Mouse (Mus musculus) liver, embryonic 13.5 days (tissue): ENCODE results near the gene Camk2b. TPM values are rescaled to one million over a fixed set of nuclear protein-coding genes. Genes with fewer than 3 reads are reported as not detected.

Experiments
- ATAC-seq: fragments of 200-750 bp; cut with Nextera tagmentation; 2 replicates; pipeline ENCODE4 v1.8.0; 2017; ENCODE audit warnings: low read depth, mild to moderate bottlenecking, moderate number of reproducible peaks, moderate library complexity
- DNase-seq: peaks from one replicate; pipeline ENCODE4 v3.0.0; 2022
- H3K27ac ChIP-seq: fragments of 300-500 bp; sonication (generic); 2 replicates; pipeline ENCODE4 v1.5.1; 2015; ENCODE audit warnings: moderate library complexity, mild to moderate bottlenecking, inconsistent platforms
- H3K27me3 ChIP-seq: fragments of 300-500 bp; sonication (generic); 2 replicates; pipeline ENCODE4 v1.6.1; 2015; ENCODE audit warnings: mild to moderate bottlenecking, inconsistent platforms
- H3K36me3 ChIP-seq: fragments of 300-500 bp; sonication (generic); 2 replicates; pipeline ENCODE4 v1.6.1; 2015; ENCODE audit warnings: mild to moderate bottlenecking, inconsistent platforms
- H3K4me1 ChIP-seq: fragments of 300-500 bp; sonication (generic); replicated peaks from 2 replicates; pipeline ENCODE4 v1.6.1; 2015; ENCODE audit warnings: inconsistent platforms
- H3K4me2 ChIP-seq: fragments of 300-500 bp; sonication (generic); 2 replicates; pipeline ENCODE4 v1.6.1; 2015; ENCODE audit warnings: inconsistent platforms, mild to moderate bottlenecking, moderate library complexity
- H3K4me3 ChIP-seq: fragments of 300-500 bp; sonication (generic); replicated peaks from 2 replicates; pipeline ENCODE4 v1.5.1; 2015; ENCODE audit warnings: mild to moderate bottlenecking, inconsistent platforms
- H3K9ac ChIP-seq: fragments of 300-500 bp; sonication (generic); 2 replicates; pipeline ENCODE4 v1.6.1; 2015; ENCODE audit warnings: mild to moderate bottlenecking, inconsistent platforms
- H3K9me3 ChIP-seq: fragments of 300-500 bp; sonication (generic); replicated peaks from 2 replicates; pipeline ENCODE4 v1.6.1; 2016; ENCODE audit warnings: inconsistent platforms
- WGBS: fragments of 180-500 bp; shearing (Covaris S2); methylation state at CpG from one replicate; pipeline ENCODE4 v1.1.7; 2015; ENCODE audit not compliant: insufficient replicate concordance; 5-methylcytosine and 5-hydroxymethylcytosine counted together
- polyA plus RNA-seq: library from polyadenylated mRNA; unstranded; fragments of >200 nt; fragmentation: Nextera tagmentation; extraction: Ambion mirVana; gene quantifications from 2 replicates; pipeline ENCODE4 v1.2.1, GENCODE M21; 2015

Gene Camk2b
- polyA plus RNA-seq, 1 experiment from 2014 or later: 0.35 TPM

DNA sequence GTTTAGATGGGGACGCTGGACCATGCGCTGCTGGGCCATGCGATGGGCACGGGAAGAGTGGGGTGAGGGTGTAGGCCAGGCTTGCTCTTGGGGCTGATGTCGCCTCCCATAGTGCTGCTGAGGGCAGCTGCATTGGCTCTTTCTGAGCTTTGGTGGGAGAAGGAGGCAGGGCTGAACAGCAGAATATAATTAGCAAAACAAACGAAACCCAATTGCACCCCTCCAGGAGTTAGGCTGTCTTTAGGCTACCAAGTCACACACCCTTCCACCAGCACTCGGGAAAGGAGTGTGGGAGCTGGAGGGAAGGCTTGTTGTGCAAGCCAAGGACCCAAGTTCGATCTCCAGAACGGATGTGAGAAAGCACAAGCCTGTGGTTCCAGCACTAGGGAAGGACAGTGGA is 998 bp upstream of the Camk2b start:
- Histone ChIP-seq H3K4me3 (no peak overlapping the region), H3K27me3 (peaks cover 84% of the 10 kb centered on the region)
- ATAC-seq: no peak

DNA sequence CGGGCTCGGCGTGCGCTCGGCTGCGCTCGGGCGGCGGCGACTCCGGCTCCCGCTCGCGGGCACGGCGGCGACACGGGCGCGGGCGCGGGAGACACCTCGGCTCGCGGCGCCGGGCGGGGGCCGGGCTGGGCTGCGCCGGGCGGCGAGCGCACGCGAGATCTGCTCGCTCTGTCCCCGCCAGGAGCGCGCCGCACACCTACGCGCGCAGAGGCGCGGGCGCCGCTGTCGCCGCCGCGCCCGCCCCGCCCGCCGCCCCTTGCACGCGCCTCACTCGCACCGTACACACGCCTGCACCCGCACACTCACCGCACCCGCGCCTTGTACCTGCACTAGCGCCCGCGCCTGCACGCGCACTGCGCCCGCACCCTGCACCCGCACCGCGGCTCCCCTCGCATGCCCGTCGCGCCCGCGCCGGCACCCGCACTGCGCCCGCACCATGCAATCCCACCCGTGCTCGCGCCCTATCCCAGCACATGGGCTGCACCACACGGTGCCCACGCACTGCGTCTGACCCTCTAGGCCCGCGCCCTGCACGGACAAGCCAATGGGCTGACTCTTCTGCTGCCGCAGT is 526 bp downstream of the Camk2b start:
- Histone ChIP-seq H3K4me3 (peak overlapping the region; percentile 48), H3K36me3 (no peaks in the 10 kb centered on the region), H3K27ac (no peak overlapping the region), H3K27me3 (peaks cover 85% of the 10 kb centered on the region), H3K4me2 (peak overlapping the region; percentile 64), H3K9me3 (no peaks in the 10 kb centered on the region), H3K9ac (no peak overlapping the region), H3K4me1 (peaks cover 8% of the 10 kb centered on the region)
- WGBS: 1% methylated on average over 48 of the region's 95 CpGs
- DNase-seq (no peak), ATAC-seq (no peak)

More for the DNA sequence above, 998 bp upstream of the Camk2b start:
- Histone ChIP-seq H3K9ac (no peak overlapping the region), H3K4me1 (peaks cover 8% of the 10 kb centered on the region), H3K36me3 (no peaks in the 10 kb centered on the region), H3K4me2 (no peak overlapping the region), H3K27ac (no peak overlapping the region), H3K9me3 (no peaks in the 10 kb centered on the region)
- no peak for DNase-seq
- 40% methylated on average over 9 of the region's 9 CpGs for WGBS

DNA sequence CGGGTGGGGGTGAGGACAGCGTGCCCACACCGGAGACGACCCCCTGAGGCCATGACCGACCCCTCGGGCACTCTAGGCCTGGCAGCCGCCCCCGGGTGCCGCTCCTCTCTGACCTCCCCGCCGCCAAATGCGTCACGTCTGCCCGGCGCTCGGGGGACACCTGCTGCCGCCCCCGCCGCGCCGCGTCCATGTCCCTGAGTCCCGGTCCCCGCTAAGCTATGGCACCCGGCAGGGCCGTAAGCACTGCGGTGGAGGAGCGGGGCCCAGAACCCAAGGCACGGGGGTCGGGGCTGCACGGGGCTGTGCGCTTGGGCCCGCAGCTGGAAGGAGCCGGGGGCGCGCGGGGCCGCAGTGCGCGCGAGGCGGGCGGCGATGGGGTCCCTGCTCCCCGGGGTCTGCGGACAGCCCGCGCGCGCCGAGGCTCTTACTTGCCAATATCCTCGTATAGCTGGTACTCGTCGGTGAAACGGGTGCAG is 1.1 kb downstream of the Camk2b start:
- H3K27me3 ChIP-seq: peaks cover 83% of the 10 kb centered on the region
- peak overlapping the region; percentile 48 for H3K4me3 ChIP-seq
- no peak for ATAC-seq
- H3K4me2 ChIP-seq: peak overlapping the region; percentile 64
- H3K4me1 ChIP-seq: peaks cover 8% of the 10 kb centered on the region
- H3K27ac ChIP-seq: no peak overlapping the region
- 2% methylated on average over 52 of the region's 55 CpGs for WGBS
- H3K36me3 ChIP-seq: no peaks in the 10 kb centered on the region
- H3K9me3 ChIP-seq: no peaks in the 10 kb centered on the region
- no peak overlapping the region for H3K9ac ChIP-seq
- DNase-seq: no peak

DNA sequence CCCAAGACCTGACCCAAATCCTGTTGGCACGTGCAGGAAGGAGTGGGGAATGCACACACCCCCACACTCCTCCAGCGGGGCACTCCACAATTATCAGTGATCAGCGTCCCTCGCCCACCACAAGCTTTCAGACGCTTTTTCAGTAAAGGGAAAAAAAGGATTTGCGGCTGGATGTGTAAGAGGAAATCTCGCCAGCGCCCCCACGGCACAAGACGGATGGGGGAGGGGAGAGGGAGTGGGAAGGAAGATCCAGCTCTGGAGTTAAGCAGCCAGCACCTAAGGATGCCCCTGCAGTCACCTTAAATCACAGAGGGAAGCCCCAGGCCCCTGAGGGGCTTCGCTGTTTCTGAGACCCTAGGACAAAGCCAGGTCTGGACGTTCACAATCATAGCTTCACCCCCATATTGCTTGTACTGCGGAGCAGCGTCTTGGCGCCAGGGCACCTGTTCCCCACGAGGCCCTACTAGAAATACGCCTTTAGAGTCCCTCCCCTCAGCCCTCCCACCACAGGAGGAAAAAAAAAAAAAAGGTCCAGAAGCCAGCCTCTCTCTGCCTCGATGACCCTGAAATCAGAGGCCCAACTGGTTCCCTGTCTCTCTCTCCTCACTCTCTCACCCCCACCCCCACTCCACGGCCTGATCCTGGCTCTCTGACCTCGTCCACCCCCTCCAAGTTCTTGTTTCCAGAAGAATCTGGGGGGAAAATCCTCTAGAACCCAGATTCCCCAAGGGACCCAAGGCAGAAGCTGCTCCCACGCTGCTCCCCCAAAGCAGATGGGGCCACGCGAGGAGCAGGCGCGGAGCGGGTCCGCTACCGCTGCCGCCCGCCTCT is 1.7 kb downstream of the Camk2b start:
- H3K4me1 ChIP-seq: peaks cover 8% of the 10 kb centered on the region
- H3K36me3 ChIP-seq: no peaks in the 10 kb centered on the region
- peak overlapping the region; percentile 48 for H3K4me3 ChIP-seq
- H3K27ac ChIP-seq: no peak overlapping the region
- peak overlapping the region; percentile 64 for H3K4me2 ChIP-seq
- H3K27me3 ChIP-seq: peaks cover 77% of the 10 kb centered on the region
- H3K9me3 ChIP-seq: no peaks in the 10 kb centered on the region
- no peak overlapping the region for H3K9ac ChIP-seq
- DNase-seq (no peak), ATAC-seq (no peak)
- 6% methylated on average over 30 of the region's 30 CpGs for whole genome bisulfite sequencing

DNA sequence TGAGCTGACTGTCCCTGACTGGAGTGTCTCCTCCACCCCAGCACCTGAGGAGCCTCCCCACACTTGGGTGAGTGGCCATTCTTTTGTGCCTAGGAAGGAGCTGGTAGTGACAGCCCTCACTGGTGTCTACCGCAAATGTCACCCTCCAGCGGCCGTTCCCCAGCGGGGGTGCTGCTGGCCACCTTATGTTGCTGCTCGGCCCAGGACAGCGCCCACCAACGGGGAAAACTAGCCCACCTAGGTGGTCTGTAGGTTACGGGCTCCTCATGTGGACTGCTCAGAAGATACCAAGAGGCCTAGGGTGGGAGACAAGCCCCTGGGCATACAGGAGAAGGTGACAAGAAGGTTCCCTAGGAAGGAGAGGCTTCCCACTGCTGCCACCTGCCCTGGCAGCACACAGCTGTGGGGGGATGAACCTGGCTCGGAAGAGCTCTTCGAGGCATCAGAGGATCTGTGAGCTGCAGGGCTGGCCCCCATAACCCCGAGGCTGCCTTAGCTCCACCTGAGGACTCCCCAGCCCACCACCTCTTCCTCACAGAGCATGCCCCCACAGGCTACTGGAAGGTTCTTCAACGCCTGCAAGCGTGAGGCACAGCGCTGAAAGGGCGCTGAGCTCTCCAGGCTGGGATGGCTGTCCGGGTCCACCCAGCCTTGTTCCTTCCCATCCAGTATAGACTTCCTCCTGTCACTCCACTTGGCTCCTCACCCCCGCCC is 2.5 kb downstream of the Camk2b start:
- H3K36me3 ChIP-seq: no peaks in the 10 kb centered on the region
- ATAC-seq (no peak), DNase-seq (no peak)
- no peak overlapping the region for H3K4me3 ChIP-seq
- peaks cover 69% of the 10 kb centered on the region for H3K27me3 ChIP-seq
- WGBS: 33% methylated on average over 17 of the region's 17 CpGs
- no peak overlapping the region for H3K27ac ChIP-seq
- H3K9ac ChIP-seq: no peak overlapping the region
- H3K9me3 ChIP-seq: no peaks in the 10 kb centered on the region
- peaks cover 8% of the 10 kb centered on the region for H3K4me1 ChIP-seq
- no peak overlapping the region for H3K4me2 ChIP-seq

DNA sequence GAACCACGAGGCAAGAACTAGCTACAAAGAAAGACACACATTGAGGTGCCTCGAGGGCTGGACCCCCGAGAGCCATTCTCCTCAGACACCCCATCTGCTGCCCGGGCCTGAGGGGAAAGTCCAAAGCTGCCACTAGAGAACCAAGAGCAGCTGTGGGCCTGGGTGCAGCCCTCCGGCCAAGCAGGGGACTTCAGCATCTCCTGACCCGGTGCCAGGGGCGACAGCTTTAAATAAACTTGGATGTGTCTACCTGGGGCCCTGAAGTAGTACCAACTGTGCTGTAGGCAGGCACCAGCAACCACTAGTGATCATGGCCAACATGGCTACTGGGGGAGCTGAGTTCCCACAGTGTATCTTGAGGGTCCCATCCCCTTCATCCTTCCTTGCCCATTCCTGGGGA is 3.1 kb downstream of the Camk2b start:
- H3K9ac ChIP-seq: no peak overlapping the region
- DNase-seq (no peak), ATAC-seq (no peak)
- H3K4me2 ChIP-seq: no peak overlapping the region
- no peaks in the 10 kb centered on the region for H3K36me3 ChIP-seq
- peaks cover 8% of the 10 kb centered on the region for H3K4me1 ChIP-seq
- H3K27ac ChIP-seq: no peak overlapping the region
- no peak overlapping the region for H3K4me3 ChIP-seq
- H3K27me3 ChIP-seq: peaks cover 63% of the 10 kb centered on the region
- H3K9me3 ChIP-seq: no peaks in the 10 kb centered on the region
- 67% methylated on average over 7 of the region's 7 CpGs for WGBS

DNA sequence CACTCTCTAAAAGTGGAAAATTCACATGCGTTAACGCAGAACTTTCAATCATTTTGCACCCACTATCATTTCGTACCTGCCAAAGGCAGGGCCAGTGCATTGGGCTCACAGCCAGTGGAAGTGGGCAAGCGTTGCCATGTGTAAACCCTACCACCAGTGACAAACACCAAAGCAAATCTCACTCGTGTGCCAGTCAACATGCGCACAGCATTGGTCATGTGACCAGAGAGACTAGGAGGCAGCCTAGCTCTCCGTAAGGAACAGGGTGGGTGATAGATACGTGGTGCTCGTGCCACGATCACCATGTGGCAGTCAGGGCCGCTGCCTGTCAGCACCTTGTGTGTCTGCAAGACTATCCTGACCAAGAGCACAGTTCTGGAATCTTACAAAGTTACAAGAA is 3.8 kb downstream of the Camk2b start:
- Histone ChIP-seq H3K4me3 (no peak overlapping the region), H3K27ac (no peak overlapping the region), H3K9me3 (no peaks in the 10 kb centered on the region), H3K4me2 (no peak overlapping the region), H3K4me1 (peaks cover 8% of the 10 kb centered on the region), H3K27me3 (peaks cover 56% of the 10 kb centered on the region), H3K36me3 (no peaks in the 10 kb centered on the region), H3K9ac (no peak overlapping the region)
- DNase-seq: no peak
- 70% methylated on average over 11 of the region's 11 CpGs for WGBS
- no peak for ATAC-seq

DNA sequence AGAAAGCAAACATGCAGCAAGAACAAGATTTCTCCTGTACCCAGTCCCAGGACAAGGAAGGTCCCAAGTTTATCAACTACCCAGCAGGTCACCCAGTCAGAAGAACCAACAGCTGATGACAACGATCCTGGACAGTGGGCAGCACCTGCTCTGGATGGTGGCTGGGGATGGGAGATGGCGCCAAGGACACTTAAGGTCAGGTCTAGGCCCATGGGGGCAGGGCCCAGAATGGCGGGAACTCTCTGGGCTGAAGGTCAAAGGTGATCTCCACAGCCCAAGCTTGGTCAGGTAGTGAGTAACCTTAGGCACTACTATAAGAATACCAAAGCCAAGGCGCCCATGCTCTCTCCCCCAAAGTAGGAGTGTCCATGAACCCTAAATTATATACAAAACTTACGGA is 4.3 kb downstream of the Camk2b start:
- H3K9ac ChIP-seq: no peak overlapping the region
- H3K4me1 ChIP-seq: peaks cover 8% of the 10 kb centered on the region
- 57% methylated on average over 5 of the region's 5 CpGs for WGBS
- no peaks in the 10 kb centered on the region for H3K9me3 ChIP-seq
- H3K27me3 ChIP-seq: peaks cover 51% of the 10 kb centered on the region
- H3K4me2 ChIP-seq: no peak overlapping the region
- DNase-seq (no peak), ATAC-seq (no peak)
- H3K27ac ChIP-seq: no peak overlapping the region
- no peaks in the 10 kb centered on the region for H3K36me3 ChIP-seq
- H3K4me3 ChIP-seq: no peak overlapping the region

DNA sequence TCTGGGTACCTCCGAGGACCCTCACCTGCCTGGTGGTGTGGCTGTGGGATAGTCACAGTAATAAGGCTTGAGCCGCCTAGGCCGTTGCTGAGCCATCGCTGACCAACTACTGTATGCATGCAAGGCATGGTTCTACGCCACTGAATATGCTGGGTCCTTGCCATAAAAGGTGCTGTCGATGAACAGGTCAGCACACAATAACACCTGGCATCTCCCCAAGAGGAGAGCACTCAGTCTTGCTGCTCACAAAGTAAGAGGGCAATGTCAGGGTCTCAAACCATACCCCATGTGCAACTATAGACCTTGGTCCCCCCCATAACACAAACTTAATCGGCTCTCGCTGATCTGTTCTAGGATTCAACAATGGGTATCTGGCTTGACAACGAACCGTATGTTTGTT is 7.0 kb downstream of the Camk2b start:
- Histone ChIP-seq H3K27ac (no peak overlapping the region), H3K36me3 (no peaks in the 10 kb centered on the region), H3K9ac (no peak overlapping the region), H3K9me3 (no peaks in the 10 kb centered on the region), H3K4me2 (no peak overlapping the region), H3K27me3 (peaks cover 24% of the 10 kb centered on the region), H3K4me1 (no peaks in the 10 kb centered on the region), H3K4me3 (no peak overlapping the region)
- ATAC-seq (no peak), DNase-seq (no peak)
- WGBS: 80% methylated on average over 10 of the region's 10 CpGs

DNA sequence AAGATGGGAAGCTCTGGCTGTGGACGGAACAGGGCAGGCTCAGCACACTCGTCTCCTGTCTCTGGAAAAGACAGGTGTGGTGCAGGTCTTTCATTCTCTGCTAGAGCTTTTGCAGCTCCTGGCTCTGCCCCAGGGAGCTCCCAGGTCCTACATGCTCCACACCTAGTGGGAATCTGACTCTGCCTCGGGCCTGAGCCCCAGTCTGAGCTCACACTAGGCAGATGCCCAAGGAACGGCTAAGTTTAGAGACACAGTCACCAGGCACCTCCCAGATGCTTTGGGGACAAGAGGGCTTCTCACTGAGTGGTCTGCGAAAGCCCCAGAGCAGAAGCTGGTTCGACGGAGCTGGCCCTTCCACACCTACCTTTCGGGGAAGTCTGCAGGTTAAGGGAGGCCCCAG is 12.8 kb downstream of the Camk2b start:
- no peak overlapping the region for H3K27ac ChIP-seq
- H3K4me1 ChIP-seq: no peaks in the 10 kb centered on the region
- no peaks in the 10 kb centered on the region for H3K27me3 ChIP-seq
- 57% methylated on average over 8 of the region's 8 CpGs for WGBS
- ATAC-seq: no peak
- H3K36me3 ChIP-seq: no peaks in the 10 kb centered on the region
- H3K4me3 ChIP-seq: no peak overlapping the region
- no peak for DNase-seq
- no peak overlapping the region for H3K9ac ChIP-seq
- no peaks in the 10 kb centered on the region for H3K9me3 ChIP-seq
- H3K4me2 ChIP-seq: no peak overlapping the region

DNA sequence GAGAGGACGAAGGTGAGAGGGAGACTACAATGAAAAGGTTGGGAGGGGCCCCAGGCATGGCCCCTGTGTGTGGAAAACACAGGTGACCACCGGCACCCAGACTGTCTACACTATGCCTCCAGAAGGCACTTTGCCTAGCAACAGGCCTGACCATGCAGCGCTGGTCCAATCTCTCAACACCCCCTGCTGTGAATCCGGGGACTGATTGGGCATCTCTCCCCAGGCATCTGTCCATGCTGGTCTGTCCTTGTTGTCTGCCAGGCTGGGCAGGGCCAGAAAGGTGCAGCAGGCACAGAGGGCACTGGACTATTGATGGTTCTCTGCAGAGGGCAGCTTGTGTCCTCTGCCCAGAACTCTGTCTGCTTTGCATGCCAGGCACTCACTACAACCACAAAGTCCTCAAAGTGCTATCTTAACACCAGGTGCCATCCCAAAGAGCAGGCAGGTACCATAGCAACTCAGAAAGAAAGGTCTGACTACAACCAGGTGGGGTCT is 16.0 kb downstream of the Camk2b start:
- WGBS: 59% methylated on average over 4 of the region's 4 CpGs

More for the DNA sequence above, 16.0 kb downstream of the Camk2b start:
- no peak for DNase-seq
- no peak overlapping the region for H3K4me3 ChIP-seq
- no peak overlapping the region for H3K27ac ChIP-seq
- no peaks in the 10 kb centered on the region for H3K4me1 ChIP-seq
- ATAC-seq: no peak
- H3K9me3 ChIP-seq: no peaks in the 10 kb centered on the region
- no peak overlapping the region for H3K4me2 ChIP-seq
- H3K27me3 ChIP-seq: no peaks in the 10 kb centered on the region
- H3K36me3 ChIP-seq: no peaks in the 10 kb centered on the region
- no peak overlapping the region for H3K9ac ChIP-seq
